Mouse (Mus musculus) liver, embryonic 14.5 days (tissue): ENCODE data around the gene Scgb1c1. TPM values are rescaled to one million over a fixed set of nuclear protein-coding genes. Genes with fewer than 3 reads are reported as not detected.
A peak's percentile ranks its signal among the peaks of the same experiment; 100 is the strongest.

Experiments
- ATAC-seq: fragments of 200-750 bp; cut with Nextera tagmentation; 2 replicates; pipeline ENCODE4 v1.8.0; 2017; ENCODE audit warnings: moderate number of reproducible peaks, mild to moderate bottlenecking, moderate library complexity; ENCODE audit not compliant: insufficient read depth
- DNase-seq, 3 experiments: peaks; one replicate each; pipeline ENCODE4 v3.0.0-alpha.2; 2012 to 2013; ENCODE audit warnings: low read depth in 3 of 3, low spot score in 3 of 3
- H3K27ac ChIP-seq: fragments of 300-500 bp; sonication (generic); 2 replicates; pipeline ENCODE4 v1.5.1; 2014; ENCODE audit warnings: moderate library complexity, mild to moderate bottlenecking, control low read depth, inconsistent platforms
- H3K27me3 ChIP-seq: fragments of 300-500 bp; sonication (generic); 2 replicates; pipeline ENCODE4 v1.6.1; 2014; ENCODE audit warnings: mild to moderate bottlenecking, low read length, moderate library complexity; ENCODE audit not compliant: control insufficient read depth, insufficient read depth
- H3K36me3 ChIP-seq: fragments of 300-500 bp; sonication (generic); replicated peaks from 2 replicates; pipeline ENCODE4 v1.6.1; 2014; ENCODE audit warnings: low read depth; ENCODE audit not compliant: control insufficient read depth, insufficient read depth
- H3K4me1 ChIP-seq, 2 experiments: fragments of 200-500 bp in 1 of 2; fragments of 300-500 bp in 1 of 2; sonication (generic) in 1 of 2; replicated peaks; 2 replicates each; pipeline ENCODE4 v1.6.1; 2012 to 2014; ENCODE audit warnings: antibody characterized with exemption in 1 of 2, inconsistent platforms in 1 of 2, low read length in 1 of 2; ENCODE audit not compliant: control insufficient read depth in 2 of 2, insufficient read depth in 2 of 2
- H3K4me2 ChIP-seq: fragments of 300-500 bp; sonication (generic); 2 replicates; pipeline ENCODE4 v1.6.1; 2014; ENCODE audit warnings: low read depth, mild to moderate bottlenecking, control low read depth, moderate library complexity
- H3K4me3 ChIP-seq, 2 experiments: fragments of 200-500 bp in 1 of 2; fragments of 300-500 bp in 1 of 2; sonication (generic) in 1 of 2; 2 replicates each; pipeline ENCODE4 v1.5.1; 2012 to 2014; ENCODE audit warnings: low read depth in 2 of 2, low read length in 2 of 2, mild to moderate bottlenecking in 2 of 2, control low read depth in 1 of 2, inconsistent platforms in 1 of 2, moderate library complexity in 1 of 2; ENCODE audit not compliant: insufficient read depth in 1 of 2
- H3K9ac ChIP-seq: fragments of 300-500 bp; sonication (generic); replicated peaks from 2 replicates; pipeline ENCODE4 v1.6.1; 2014; ENCODE audit warnings: mild to moderate bottlenecking, control low read depth, moderate library complexity
- H3K9me3 ChIP-seq: fragments of 300-500 bp; sonication (generic); 2 replicates; pipeline ENCODE4 v1.6.1; 2016; ENCODE audit warnings: low read length, mixed read lengths; ENCODE audit not compliant: control insufficient read depth
- CTCF ChIP-seq: IDR thresholded peaks from 2 replicates; pipeline ENCODE4 v1.5.1; 2016; ENCODE audit warnings: antibody characterized with exemption, low read depth, control low read depth
- EP300 ChIP-seq: IDR thresholded peaks from 2 replicates; pipeline ENCODE4 v1.6.1; 2016; ENCODE audit warnings: antibody characterized with exemption, low read depth
- WGBS: fragments of 180-500 bp; shearing (Covaris S2); extraction: QIAGEN DNeasy Blood & Tissue Kit; methylation state at CpG from one replicate; pipeline ENCODE4 v1.1.7; 2014; ENCODE audit not compliant: insufficient replicate concordance; 5-methylcytosine and 5-hydroxymethylcytosine counted together
- polyA plus RNA-seq, 2 experiments: library from polyadenylated mRNA; depleted of rRNA in 1 of 2; stranded (reverse) in 1 of 2; unstranded in 1 of 2; fragments of >200 nt; fragmentation: Nextera tagmentation in 1 of 2; extraction: Ambion mirVana in 1 of 2; gene quantifications; 2 replicates each; pipeline versions ENCODE4 v1.2.1 to v1.2.3; 2012 to 2014

Scgb1c1 gene
- not detected in 2 replicates for polyA plus RNA-seq (2012; rRNA removed)
- not detected in 2 replicates for polyA plus RNA-seq (2014; fragmentation: Nextera tagmentation; extraction: Ambion mirVana)

GRCm38 (mm10) chr7:140844905-140845665, at the start of gene Scgb1c1:
Scgb1c1 (plus strand) TSS chr7:140845547.
- 27% methylated on average over 14 of the region's 14 CpGs for WGBS

GRCm38 (mm10) chr7:140797619-140798018, 47.7 kb upstream of the Scgb1c1 start:
- Histone ChIP-seq H3K36me3 (no peaks in the 10 kb centered on the region), H3K4me2 (no peak overlapping the region), H3K4me3 (no peak overlapping the region), H3K4me1 (no peaks in the 10 kb centered on the region), H3K9me3 (no peaks in the 10 kb centered on the region), H3K27ac (no peak overlapping the region), H3K27me3 (no peaks in the 10 kb centered on the region), H3K9ac (no peak overlapping the region)
- DNase-seq, result no peak
- WGBS, result 54% methylated on average over 3 of the region's 3 CpGs
- ATAC-seq, result no peak
- TF ChIP-seq EP300, result no peak
- TF ChIP-seq CTCF, result peak; percentile 31

More at GRCm38 (mm10) chr7:140844905-140845665, at the start of gene Scgb1c1:
- TF ChIP-seq EP300 (no peak), CTCF (peak; percentile 93)
- Histone ChIP-seq H3K4me3 (no peak within 1 kb of the TSS), H3K36me3 (no peaks in the 10 kb centered on the region), H3K4me2 (no peak within 1 kb of the TSS), H3K9ac (no peak within 1 kb of the TSS), H3K27me3 (no peaks in the 10 kb centered on the region; the same call in 1 of the 2 replicates), H3K27ac (no peak within 1 kb of the TSS), H3K9me3 (no peaks in the 10 kb centered on the region), H3K4me1 (no peaks in the 10 kb centered on the region)
- ATAC-seq (peak; percentile 62), DNase-seq (peak; percentile 59 to 72 (median 61))

- no peak overlapping the region for H3K4me3 ChIP-seq
- TF ChIP-seq EP300 (no peak), CTCF (no peak)
- DNase-seq (no peak), ATAC-seq (no peak)
- no peak overlapping the region for H3K9ac ChIP-seq
- no peak overlapping the region for H3K4me2 ChIP-seq
- H3K27ac ChIP-seq, result no peak overlapping the region
- H3K27me3 ChIP-seq, result no peaks in the 10 kb centered on the region
- no peaks in the 10 kb centered on the region for H3K36me3 ChIP-seq
- no peaks in the 10 kb centered on the region for H3K4me1 ChIP-seq
- H3K9me3 ChIP-seq, result no peaks in the 10 kb centered on the region
- WGBS, result 42% methylated on average over 2 of the region's 2 CpGs
Measured at GRCm38 (mm10) chr7:140798212-140798611, 47.1 kb upstream of the Scgb1c1 start.

- Histone ChIP-seq H3K9me3 (no peaks in the 10 kb centered on the region), H3K4me1 (no peaks in the 10 kb centered on the region), H3K36me3 (no peaks in the 10 kb centered on the region), H3K4me3 (no peak overlapping the region), H3K27ac (no peak overlapping the region), H3K27me3 (no peaks in the 10 kb centered on the region), H3K4me2 (no peak overlapping the region), H3K9ac (no peak overlapping the region)
- ATAC-seq, result no peak
- no peak for DNase-seq
- 68% methylated on average over 6 of the region's 6 CpGs for WGBS
- TF ChIP-seq CTCF (no peak), EP300 (no peak)
Measured at GRCm38 (mm10) chr7:140802629-140803028, 42.7 kb upstream of the Scgb1c1 start.

GRCm38 (mm10) chr7:140805704-140806103, 39.6 kb upstream of the Scgb1c1 start:
- Histone ChIP-seq H3K4me2 (no peak overlapping the region), H3K27ac (no peak overlapping the region), H3K27me3 (no peaks in the 10 kb centered on the region), H3K36me3 (no peaks in the 10 kb centered on the region), H3K4me3 (no peak overlapping the region), H3K4me1 (no peaks in the 10 kb centered on the region), H3K9me3 (no peaks in the 10 kb centered on the region), H3K9ac (no peak overlapping the region)
- ATAC-seq (no peak), DNase-seq (peak; percentile 12 to 18 (median 16))
- whole genome bisulfite sequencing, result 7% methylated on average over 1 of the region's 1 CpGs
- TF ChIP-seq EP300, result no peak
- TF ChIP-seq CTCF, result peak; percentile 82
